Mouse (Mus musculus): ENCODE measurements at regions not wholly inside any gene's neighbourhood (a gene's known extent, or its start where the extent isn't known, plus 50 kb on each side); places are given as distances from the start of the nearest gene placed in this dataset.

GRCm38 (mm10) chr2:128491217-128491877 is 99.7 kb upstream of the Spdye4c start:
- no peak for DNase-seq

DNA sequence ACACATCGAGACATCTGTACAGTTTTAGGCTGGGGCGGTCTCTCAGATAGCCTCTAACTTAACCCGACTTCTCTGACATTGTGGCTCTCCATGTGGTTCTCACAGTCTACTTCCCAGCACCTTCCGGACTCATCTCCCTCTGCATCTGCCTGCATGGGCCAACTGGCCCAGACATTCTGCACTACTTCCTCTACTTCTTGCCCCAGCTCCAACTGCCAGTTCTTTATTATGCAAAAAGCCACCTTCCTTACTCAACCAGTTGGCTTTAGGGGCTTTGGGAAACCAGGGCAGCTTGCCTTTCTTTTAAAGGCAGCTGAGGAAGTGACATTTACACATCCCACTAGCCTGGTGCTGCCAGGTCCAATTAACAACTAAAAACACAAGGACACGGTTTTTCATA is 97.1 kb upstream of the Spdye4c start:
- no peak for DNase-seq

GRCm38 (mm10) chr2:128497891-128498290 is 93.1 kb upstream of the Spdye4c start:
- DNase-seq = no peak

GRCm38 (mm10) chr2:128498611-128499010 is 92.4 kb upstream of the Spdye4c start:
- DNase-seq = no peak

GRCm38 (mm10) chr2:128499575-128500184 is 91.3 kb upstream of the Spdye4c start:
- no peak for DNase-seq

- no peak for DNase-seq
These were observed 88.3 kb upstream of the Spdye4c start for GRCm38 (mm10) chr2:128502676-128503075.

DNA sequence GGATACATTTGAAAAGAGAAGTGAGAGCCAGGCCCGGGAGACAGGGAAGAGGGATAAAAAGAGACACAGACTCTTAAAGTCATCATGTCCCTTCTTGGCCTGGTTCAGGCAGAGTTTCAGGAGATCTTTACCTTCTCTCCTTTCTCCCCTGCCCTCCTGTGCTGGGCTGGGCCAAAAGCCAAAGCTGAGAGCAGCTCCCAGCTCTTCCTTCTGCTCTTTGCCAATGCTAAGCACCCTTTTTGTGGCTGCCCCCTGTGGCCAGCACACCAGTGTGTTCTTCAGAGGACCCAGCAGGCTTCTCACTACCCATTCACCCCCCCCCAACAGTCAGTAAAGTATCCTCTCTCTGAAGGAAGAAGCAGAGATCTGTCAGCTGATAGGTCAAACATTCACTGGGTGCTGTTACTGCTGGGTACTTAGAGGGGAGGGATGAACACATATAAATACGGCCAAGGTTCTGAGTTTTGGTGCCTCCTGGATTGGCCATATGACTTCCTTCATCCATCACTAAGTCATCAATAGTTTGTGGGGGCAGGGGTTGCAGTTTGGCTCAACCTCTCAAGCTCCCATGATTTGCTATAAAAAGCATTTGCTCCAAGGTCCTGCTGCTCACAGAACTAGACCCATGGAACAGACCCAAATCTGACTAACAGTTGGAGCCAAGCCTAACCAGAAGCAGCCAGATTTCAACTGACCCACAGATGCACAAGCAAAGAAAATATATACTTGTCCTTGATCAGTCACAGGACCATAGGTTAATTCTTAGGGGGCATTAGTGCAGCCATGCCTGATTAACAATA is 87.7 kb upstream of the Spdye4c start:
- peak; percentile 76 for DNase-seq

DNA sequence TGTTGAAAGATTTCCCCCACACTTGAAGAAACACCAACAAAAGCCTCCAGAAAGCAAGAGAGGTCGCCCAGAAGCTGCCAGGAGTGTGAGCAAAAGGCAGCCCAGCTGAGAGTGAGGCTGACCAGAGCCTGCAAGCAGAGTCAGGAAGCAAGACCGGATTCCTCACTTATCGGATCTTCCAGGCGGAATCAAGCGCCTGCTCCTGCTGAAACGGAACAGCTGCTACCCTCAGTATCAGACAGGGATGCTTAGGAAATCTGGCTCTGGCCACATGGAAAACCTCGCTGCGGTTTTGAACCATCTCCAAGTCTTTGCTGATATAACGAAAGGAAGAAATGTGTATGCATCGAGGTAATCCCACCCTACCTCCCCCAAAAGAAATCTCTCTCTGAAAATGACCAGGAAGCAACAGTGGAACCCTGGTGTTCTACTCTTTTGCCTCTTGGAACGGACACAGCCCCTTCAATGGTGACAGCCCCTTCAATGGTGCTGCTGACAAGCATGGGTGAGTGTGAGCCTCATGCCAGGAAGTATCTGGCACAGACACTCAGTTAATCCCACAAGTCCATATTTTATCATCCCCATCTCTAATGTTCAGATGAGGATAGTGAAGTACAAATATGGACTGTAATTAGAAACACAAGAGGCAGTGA is 83.3 kb upstream of the Spdye4c start:
- no peak for DNase-seq

DNA sequence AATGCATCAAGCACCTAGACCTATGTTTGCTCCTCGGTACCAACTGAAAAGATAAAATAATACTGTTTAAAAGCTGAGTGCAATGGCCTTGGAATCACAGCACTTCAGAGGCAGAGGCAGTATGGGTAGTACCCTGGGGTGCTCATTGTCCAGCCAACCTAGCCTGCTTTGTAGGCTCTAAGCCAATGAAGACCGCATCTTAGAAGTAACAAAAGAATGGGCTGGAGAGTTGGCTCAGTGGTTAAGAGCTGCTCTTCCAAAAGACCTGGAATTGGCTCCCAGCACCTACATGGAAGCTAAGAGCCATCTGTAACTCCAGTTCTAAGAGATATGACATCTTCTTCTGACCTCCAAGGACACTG is 82.8 kb upstream of the Spdye4c start:
- no peak for DNase-seq

GRCm38 (mm10) chr2:128511291-128511690 is 79.7 kb upstream of the Spdye4c start:
- no peak for DNase-seq

DNA sequence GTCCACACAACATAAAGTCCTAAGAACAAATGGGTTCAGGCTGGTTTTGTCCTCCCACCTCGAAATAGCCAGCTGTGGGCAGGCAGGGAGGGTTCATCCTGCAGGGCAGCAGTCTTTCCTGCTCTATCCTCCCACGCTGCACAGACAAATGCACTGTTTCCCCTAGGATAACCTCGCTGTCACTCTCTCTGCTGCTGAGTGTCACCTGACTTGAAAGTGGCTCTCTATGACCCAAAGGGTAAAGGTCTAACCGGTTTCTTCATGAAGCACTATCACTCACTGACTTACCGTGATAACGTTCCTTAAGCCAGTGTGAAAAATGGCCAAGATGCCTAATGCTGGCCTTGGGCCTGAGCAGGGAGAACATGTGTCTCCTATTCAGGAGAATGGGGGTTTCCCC is 78.2 kb upstream of the Spdye4c start:
- no peak for DNase-seq

DNA sequence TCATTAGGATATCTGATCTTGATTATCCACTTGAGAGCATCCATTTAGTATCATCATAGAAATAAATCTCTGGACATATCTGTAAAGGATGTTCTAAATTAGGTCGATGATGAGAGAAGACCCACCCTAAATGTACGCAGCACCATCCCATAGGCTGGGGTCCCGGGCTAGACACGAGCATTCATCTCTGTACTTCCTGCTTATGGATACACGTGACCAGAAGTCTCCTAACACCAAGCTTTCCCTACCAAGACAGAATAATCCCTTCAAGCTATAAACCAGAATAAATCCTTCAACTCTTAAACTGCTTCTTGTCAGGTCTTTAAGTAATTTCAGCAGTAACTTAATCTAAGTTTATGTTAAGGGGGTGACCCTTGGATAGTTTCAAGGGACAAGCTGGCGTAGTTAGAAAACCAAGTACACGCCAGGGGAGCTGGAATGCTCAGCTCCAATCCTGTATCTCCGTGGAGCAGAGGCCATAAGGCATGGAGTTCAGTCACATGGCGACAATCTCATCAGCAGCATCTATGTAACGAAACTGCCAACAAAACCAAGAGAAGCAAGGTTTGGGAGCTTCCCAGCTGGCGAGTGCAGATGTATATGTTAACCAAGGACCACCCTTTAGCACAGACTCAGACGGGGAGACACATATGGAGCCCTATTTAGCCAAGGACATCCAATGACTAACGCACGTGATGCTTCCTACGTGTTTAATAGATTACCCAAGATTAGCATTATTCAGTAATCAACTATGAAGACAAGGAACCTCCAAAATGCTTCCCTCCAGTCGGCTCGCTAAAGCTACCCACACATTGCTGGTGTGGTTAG is 76.3 kb upstream of the Spdye4c start:
- DNase-seq = no peak

GRCm38 (mm10) chr2:128515701-128516100 is 75.3 kb upstream of the Spdye4c start:
- DNase-seq = no peak

DNA sequence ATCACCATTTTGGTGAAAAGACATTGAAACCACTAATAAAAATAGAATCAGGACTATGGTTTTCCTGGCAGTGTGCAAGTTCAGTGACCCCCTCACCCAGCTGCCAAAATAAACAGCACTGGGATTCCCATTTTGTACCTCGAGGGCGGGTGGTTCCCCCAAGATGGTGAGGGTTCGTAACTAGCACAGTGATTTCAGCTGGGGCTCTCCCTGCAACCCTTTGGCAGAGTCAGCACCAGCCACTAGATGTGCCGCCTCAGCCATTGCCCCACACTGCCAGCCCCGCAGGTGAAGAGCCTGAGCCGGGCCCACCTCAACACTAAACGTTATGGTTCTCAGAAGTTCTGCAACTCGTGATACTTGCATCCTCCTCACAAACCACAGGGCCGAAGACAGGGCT is 74.3 kb upstream of the Spdye4c start:
- DNase-seq = no peak

DNA sequence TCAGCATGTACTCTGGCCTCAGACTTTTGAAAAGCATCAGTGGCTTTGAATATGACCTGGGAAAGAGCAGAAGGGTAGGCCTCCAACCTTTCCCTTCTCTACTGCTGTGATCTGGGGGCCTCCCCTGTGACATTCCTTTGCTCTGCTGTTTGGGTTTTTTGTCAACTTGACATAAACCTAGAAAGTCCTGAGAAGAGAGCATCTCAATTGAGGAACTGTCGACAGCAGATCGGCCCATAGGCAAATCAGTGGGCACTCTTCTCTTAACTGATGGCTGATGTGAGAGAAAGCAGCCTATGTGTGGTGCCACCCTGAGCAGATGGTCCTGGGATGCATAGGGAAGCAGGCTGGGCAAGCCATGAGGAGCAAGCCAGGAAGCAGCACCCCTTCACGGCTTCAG is 72.9 kb upstream of the Spdye4c start:
- DNase-seq = no peak

GRCm38 (mm10) chr2:128521701-128522443 is 69.1 kb upstream of the Spdye4c start:
- no peak for DNase-seq

DNA sequence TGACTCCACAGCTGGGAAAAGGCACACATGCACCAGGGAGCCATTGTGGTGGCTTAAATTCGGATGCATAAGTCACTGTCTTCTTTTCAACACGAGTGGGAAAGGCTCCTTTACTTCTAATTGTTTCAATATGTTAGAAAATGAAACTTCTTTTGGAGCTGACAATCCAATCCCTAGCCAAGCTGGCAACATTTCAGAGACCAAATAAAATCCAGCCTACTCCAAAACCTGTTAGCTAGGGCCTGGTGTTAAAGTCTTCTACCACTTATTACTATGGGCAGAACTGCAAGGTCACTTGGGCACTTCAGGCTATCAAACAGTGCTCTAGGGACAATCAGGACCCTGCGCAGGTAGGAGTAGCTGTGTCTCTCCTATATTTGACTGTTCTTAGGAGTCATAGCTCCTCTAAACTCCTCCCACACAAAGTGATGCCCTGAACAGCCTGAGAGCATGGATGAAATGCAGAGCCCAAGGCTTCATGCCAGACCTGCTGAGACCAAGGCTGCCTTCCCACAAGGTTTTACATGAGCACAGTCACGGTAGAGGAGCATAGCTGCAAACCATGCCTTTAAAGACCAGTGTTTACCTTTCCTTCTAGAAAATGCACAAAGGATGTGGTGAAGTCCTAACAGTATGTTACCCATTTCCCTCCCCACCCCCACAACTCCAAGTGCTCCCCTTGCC is 67.4 kb upstream of the Spdye4c start:
- DNase-seq = no peak

GRCm38 (mm10) chr2:128526100-128526499 is 64.9 kb upstream of the Spdye4c start:
- no peak for DNase-seq

DNA sequence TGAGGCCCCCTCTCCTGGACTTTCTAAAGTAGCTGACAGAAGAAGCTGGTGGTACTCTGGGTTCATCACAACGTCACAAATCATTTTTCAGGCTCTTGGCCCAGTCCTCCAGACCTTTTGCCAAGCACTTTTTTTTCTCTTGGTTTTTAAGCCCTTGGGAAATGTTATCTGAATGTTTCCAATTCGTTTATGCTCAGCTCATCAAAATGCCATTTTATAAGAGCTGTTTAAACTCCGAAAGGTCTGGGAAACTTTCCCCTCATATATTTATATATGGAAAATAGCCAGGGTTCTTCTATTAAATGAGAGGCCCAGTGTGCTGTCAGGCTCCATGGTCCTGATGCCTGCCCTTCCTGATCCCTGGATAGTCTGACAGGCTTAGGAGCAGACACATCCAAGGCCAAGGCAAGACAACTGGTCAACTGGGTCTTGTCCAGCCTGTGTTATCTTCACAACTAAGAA is 64.1 kb upstream of the Spdye4c start:
- no peak for DNase-seq

- DNase-seq = no peak
These were observed 54.7 kb upstream of the Spdye4c start for GRCm38 (mm10) chr2:128536294-128536693.

DNA sequence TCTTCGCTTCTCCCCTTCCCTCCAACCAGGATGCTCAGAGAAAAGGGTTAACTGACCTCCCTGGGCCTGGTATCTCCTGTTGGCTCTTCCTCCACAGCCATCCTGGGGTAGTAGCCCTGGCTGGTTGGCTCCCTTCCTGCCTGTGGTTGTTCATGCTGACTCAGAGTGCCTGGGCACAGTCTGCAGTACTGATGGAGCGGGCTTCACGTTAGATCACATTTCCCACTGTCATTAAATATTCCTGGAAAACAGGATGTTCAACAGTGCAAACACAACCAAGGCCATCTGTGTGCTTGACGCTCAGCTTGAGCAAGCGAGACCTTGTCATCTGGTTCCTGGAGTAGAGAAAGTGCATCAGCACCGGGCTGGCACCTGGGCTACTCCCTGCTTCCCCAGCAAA is 53.6 kb upstream of the Spdye4c start:
- peak; percentile 66 for DNase-seq

Measured in adrenal gland, adult 2 months (tissue).